ENCODE assay signal across 14 mouse cellular contexts in genomic region chr13:17037899-17038298, GRCm38 (mm10).
"Had no signal": no experiment of that assay in that cellular context is flagged by ENCODE, and none has a peak within 500 bp of the region (broad histone marks: within the 10 kb centered on the region; RNA-seq: fewer than 3 reads in every experiment).

No protein-coding gene starts in this region.

- H3K36me3 ChIP-seq: liver, embryonic 15.5 days; midbrain, embryonic 15.5 days; neural tube, embryonic 13.5 days; stomach, embryonic 15.5 days had no signal

- DNase-seq: kidney, postnatal 14 days; lung, adult 2 months; lung, postnatal 14 days; right cerebral cortex, postnatal 14 days; thymus, postnatal 4 days had no signal

- ATAC-seq: midbrain, embryonic 15.5 days had no signal

- H3K27me3 ChIP-seq: liver, embryonic 15.5 days; megakaryocyte, embryonic 14.5 days; midbrain, embryonic 15.5 days; neural tube, embryonic 13.5 days; stomach, embryonic 15.5 days had no signal

- H3K9ac ChIP-seq: liver, embryonic 15.5 days; midbrain, embryonic 15.5 days; neural tube, embryonic 13.5 days; stomach, embryonic 15.5 days had no signal

- H3K4me2 ChIP-seq: liver, embryonic 11.5 days; liver, embryonic 15.5 days; midbrain, embryonic 11.5 days; midbrain, embryonic 15.5 days; neural tube, embryonic 13.5 days; stomach, embryonic 15.5 days had no signal

- H3K4me3 ChIP-seq: left cerebral cortex, adult 2 months; liver, embryonic 15.5 days; megakaryocyte, embryonic 14.5 days; midbrain, embryonic 15.5 days; neural tube, embryonic 13.5 days; stomach, embryonic 15.5 days had no signal

- H3K27ac ChIP-seq: left cerebral cortex, adult 2 months; liver, embryonic 15.5 days; macrophage; midbrain, embryonic 15.5 days; neural tube, embryonic 13.5 days; stomach, embryonic 15.5 days had no signal

- H3K4me1 ChIP-seq: liver, embryonic 15.5 days; megakaryocyte, embryonic 14.5 days; midbrain, embryonic 15.5 days; neural tube, embryonic 13.5 days; stomach, embryonic 15.5 days had no signal

- H3K9me3 ChIP-seq: liver, embryonic 15.5 days; megakaryocyte, embryonic 14.5 days; midbrain, embryonic 15.5 days; neural tube, embryonic 13.5 days; stomach, embryonic 15.5 days had no signal
